Mouse (Mus musculus): ENCODE results near the gene Cd300lg. TPM values are rescaled to one million over a fixed set of nuclear protein-coding genes. Genes with fewer than 3 reads are reported as not detected.
A peak's percentile ranks its signal among the peaks of the same experiment; 100 is the strongest.

The Cd300lg gene
- total and polyA plus RNA-seq, 2 experiments from 2014 or later = 0.05 to 0.40 TPM

GRCm38 (mm10) chr11:102029304-102029703 lies 12.0 kb upstream of the Cd300lg start:
- Histone ChIP-seq H3K4me1 (ENCODE audit: insufficient read depth, low read length) (peaks cover 4% of the 10 kb centered on the region; the same call in 1 of the 2 replicates), H3K27me3 (ENCODE audit: insufficient read depth, low read length) (no peaks in the 10 kb centered on the region), H3K27ac (no peak overlapping the region), H3K9me3 (ENCODE audit: low read length) (no peaks in the 10 kb centered on the region), H3K9ac (replicated peaks; ENCODE audit: low read length) (no peak overlapping the region), H3K36me3 (ENCODE audit: insufficient read depth, low read length) (no peaks in the 10 kb centered on the region), H3K4me2 (ENCODE audit: low read depth, low read length) (no peak overlapping the region), H3K4me3 (ENCODE audit: low read length) (no peak overlapping the region)
- no peak for TF ChIP-seq CTCF (IDR thresholded peaks at IDR 0.05; ENCODE audit: low read depth)
- DNase-seq (ENCODE audit: low spot score) = no peak
- no peak for ATAC-seq
- WGBS = 83% methylated on average over 4 of the region's 4 CpGs

GRCm38 (mm10) chr11:102029966-102030365 lies 11.3 kb upstream of the Cd300lg start:
- no peak overlapping the region for H3K4me3 ChIP-seq (ENCODE audit: low read length)
- TF ChIP-seq CTCF (IDR thresholded peaks at IDR 0.05; ENCODE audit: low read depth) = peak; percentile 42
- 37% methylated on average over 7 of the region's 7 CpGs for WGBS
- no peaks in the 10 kb centered on the region for H3K36me3 ChIP-seq (ENCODE audit: insufficient read depth, low read length)
- H3K27me3 ChIP-seq (ENCODE audit: insufficient read depth, low read length) = no peaks in the 10 kb centered on the region
- no peaks in the 10 kb centered on the region for H3K9me3 ChIP-seq (ENCODE audit: low read length)
- no peak overlapping the region for H3K9ac ChIP-seq (replicated peaks; ENCODE audit: low read length)
- no peak overlapping the region for H3K27ac ChIP-seq
- ATAC-seq (no peak), DNase-seq (ENCODE audit: low spot score) (peak; percentile 31)
- no peak overlapping the region for H3K4me2 ChIP-seq (ENCODE audit: low read depth, low read length)
- peaks cover 4% of the 10 kb centered on the region; the same call in 1 of the 2 replicates for H3K4me1 ChIP-seq (ENCODE audit: insufficient read depth, low read length)

GRCm38 (mm10) chr11:102031149-102031548 lies 10.2 kb upstream of the Cd300lg start:
- Histone ChIP-seq H3K27ac (no peak overlapping the region), H3K27me3 (ENCODE audit: insufficient read depth, low read length) (no peaks in the 10 kb centered on the region), H3K36me3 (ENCODE audit: insufficient read depth, low read length) (no peaks in the 10 kb centered on the region), H3K9me3 (ENCODE audit: low read length) (no peaks in the 10 kb centered on the region), H3K4me1 (ENCODE audit: insufficient read depth, low read length) (peaks cover 4% of the 10 kb centered on the region; the same call in 1 of the 2 replicates), H3K4me2 (ENCODE audit: low read depth, low read length) (no peak overlapping the region), H3K9ac (replicated peaks; ENCODE audit: low read length) (no peak overlapping the region), H3K4me3 (ENCODE audit: low read length) (no peak overlapping the region)
- ATAC-seq (no peak), DNase-seq (ENCODE audit: low spot score) (peak; percentile 67)
- TF ChIP-seq CTCF (IDR thresholded peaks at IDR 0.05; ENCODE audit: low read depth) = no peak
- 45% methylated on average over 7 of the region's 7 CpGs for WGBS

GRCm38 (mm10) chr11:102033055-102033591 lies 8.2 kb upstream of the Cd300lg start:
- Histone ChIP-seq H3K4me2 (ENCODE audit: low read depth, low read length) (no peak overlapping the region), H3K4me1 (ENCODE audit: insufficient read depth, low read length) (no peaks in the 10 kb centered on the region), H3K9ac (replicated peaks; ENCODE audit: low read length) (no peak overlapping the region), H3K4me3 (ENCODE audit: low read length) (no peak overlapping the region), H3K36me3 (ENCODE audit: insufficient read depth, low read length) (no peaks in the 10 kb centered on the region), H3K27me3 (ENCODE audit: insufficient read depth, low read length) (no peaks in the 10 kb centered on the region), H3K27ac (no peak overlapping the region), H3K9me3 (ENCODE audit: low read length) (no peaks in the 10 kb centered on the region)
- 93% methylated on average over 12 of the region's 12 CpGs for WGBS
- no peak for ATAC-seq
- no peak for DNase-seq (ENCODE audit: low spot score)
- TF ChIP-seq CTCF (IDR thresholded peaks at IDR 0.05; ENCODE audit: low read depth) = no peak

GRCm38 (mm10) chr11:102034887-102035286 lies 6.4 kb upstream of the Cd300lg start:
- Histone ChIP-seq H3K9ac (replicated peaks; ENCODE audit: low read length) (no peak overlapping the region), H3K4me1 (ENCODE audit: insufficient read depth, low read length) (no peaks in the 10 kb centered on the region), H3K4me2 (ENCODE audit: low read depth, low read length) (no peak overlapping the region), H3K27me3 (ENCODE audit: insufficient read depth, low read length) (no peaks in the 10 kb centered on the region), H3K36me3 (ENCODE audit: insufficient read depth, low read length) (no peaks in the 10 kb centered on the region), H3K27ac (peak overlapping the region; percentile 61; the same call in 1 of the 2 replicates), H3K4me3 (ENCODE audit: low read length) (no peak overlapping the region), H3K9me3 (ENCODE audit: low read length) (no peaks in the 10 kb centered on the region)
- peak; percentile 73 for DNase-seq (ENCODE audit: low spot score)
- ATAC-seq = no peak
- TF ChIP-seq CTCF (IDR thresholded peaks at IDR 0.05; ENCODE audit: low read depth) = no peak
- 32% methylated on average over 8 of the region's 8 CpGs for WGBS

GRCm38 (mm10) chr11:102035456-102035960 lies 5.8 kb upstream of the Cd300lg start:
- Histone ChIP-seq H3K9me3 (ENCODE audit: low read length) (no peaks in the 10 kb centered on the region), H3K36me3 (ENCODE audit: insufficient read depth, low read length) (no peaks in the 10 kb centered on the region), H3K27ac (peak overlapping the region; percentile 61; the same call in 1 of the 2 replicates), H3K9ac (replicated peaks; ENCODE audit: low read length) (no peak overlapping the region), H3K27me3 (ENCODE audit: insufficient read depth, low read length) (no peaks in the 10 kb centered on the region), H3K4me3 (ENCODE audit: low read length) (no peak overlapping the region), H3K4me1 (ENCODE audit: insufficient read depth, low read length) (no peaks in the 10 kb centered on the region), H3K4me2 (ENCODE audit: low read depth, low read length) (no peak overlapping the region)
- DNase-seq (ENCODE audit: low spot score) = peak; percentile 15
- WGBS = 58% methylated on average over 5 of the region's 5 CpGs
- no peak for TF ChIP-seq CTCF (IDR thresholded peaks at IDR 0.05; ENCODE audit: low read depth)
- no peak for ATAC-seq

- no peak for DNase-seq (ENCODE audit: low spot score)
- H3K36me3 ChIP-seq (ENCODE audit: insufficient read depth, low read length) = no peaks in the 10 kb centered on the region
- no peak overlapping the region for H3K27ac ChIP-seq
- H3K9me3 ChIP-seq (ENCODE audit: low read length) = no peaks in the 10 kb centered on the region
- no peak overlapping the region for H3K4me2 ChIP-seq (ENCODE audit: low read depth, low read length)
- H3K9ac ChIP-seq (replicated peaks; ENCODE audit: low read length) = no peak overlapping the region
- no peak for TF ChIP-seq CTCF (IDR thresholded peaks at IDR 0.05; ENCODE audit: low read depth)
- H3K4me3 ChIP-seq (ENCODE audit: low read length) = no peak overlapping the region
- H3K4me1 ChIP-seq (ENCODE audit: insufficient read depth, low read length) = no peaks in the 10 kb centered on the region
- 75% methylated on average over 7 of the region's 7 CpGs for WGBS
- H3K27me3 ChIP-seq (ENCODE audit: insufficient read depth, low read length) = no peaks in the 10 kb centered on the region
- no peak for ATAC-seq
Observed at GRCm38 (mm10) chr11:102036336-102036735, 5.0 kb upstream of the Cd300lg start.

Data from hindbrain, postnatal 0 days (tissue).